Mouse (Mus musculus) layer of hippocampus, adult 9-11 months (tissue): ENCODE data around the gene Zbtb20.

ENCODE experiments used
- DNase-seq: peaks from one replicate; pipeline ENCODE4 v3.0.0; 2022

Zbtb20 gene

GRCm38 (mm10) chr16:43531328-43531727 lies 655.6 kb downstream of the Zbtb20 start:
- DNase-seq = no peak

GRCm38 (mm10) chr16:43534103-43534502 lies 658.4 kb downstream of the Zbtb20 start:
- peak; percentile 38 for DNase-seq

- no peak for DNase-seq
Observed at GRCm38 (mm10) chr16:43535912-43536311, 660.2 kb downstream of the Zbtb20 start.

GRCm38 (mm10) chr16:43537163-43537562 lies 661.5 kb downstream of the Zbtb20 start:
- DNase-seq = no peak

GRCm38 (mm10) chr16:43539659-43540096 lies 664.0 kb downstream of the Zbtb20 start:
- no peak for DNase-seq

- no peak for DNase-seq
Observed at GRCm38 (mm10) chr16:43540108-43540507, 664.4 kb downstream of the Zbtb20 start.

- no peak for DNase-seq
Observed at GRCm38 (mm10) chr16:43540546-43541167, 665.0 kb downstream of the Zbtb20 start.

- DNase-seq = no peak
Observed at GRCm38 (mm10) chr16:43545261-43545660, 669.6 kb downstream of the Zbtb20 start.

GRCm38 (mm10) chr16:43547323-43548180 lies 671.9 kb downstream of the Zbtb20 start:
- no peak for DNase-seq

- no peak for DNase-seq
Observed at GRCm38 (mm10) chr16:43548774-43549173, 673.1 kb downstream of the Zbtb20 start.

- DNase-seq = no peak
Observed at GRCm38 (mm10) chr16:43549425-43550089, 673.9 kb downstream of the Zbtb20 start.

- DNase-seq = no peak
Observed at GRCm38 (mm10) chr16:43552443-43552842, 676.8 kb downstream of the Zbtb20 start.

- DNase-seq = no peak
Observed at GRCm38 (mm10) chr16:43557385-43557784, 681.7 kb downstream of the Zbtb20 start.

- DNase-seq = no peak
Observed at GRCm38 (mm10) chr16:43561330-43561729, 685.6 kb downstream of the Zbtb20 start.

- no peak for DNase-seq
Observed at GRCm38 (mm10) chr16:43561956-43562355, 686.3 kb downstream of the Zbtb20 start.

GRCm38 (mm10) chr16:43565872-43566271 lies 690.2 kb downstream of the Zbtb20 start:
- no peak for DNase-seq

GRCm38 (mm10) chr16:43566511-43566910 lies 690.8 kb downstream of the Zbtb20 start:
- DNase-seq = no peak

GRCm38 (mm10) chr16:43571376-43572081 lies 695.8 kb downstream of the Zbtb20 start:
- no peak for DNase-seq

- no peak for DNase-seq
Observed at GRCm38 (mm10) chr16:43572171-43572570, 696.5 kb downstream of the Zbtb20 start.

GRCm38 (mm10) chr16:43572766-43573165 lies 697.1 kb downstream of the Zbtb20 start:
- no peak for DNase-seq

GRCm38 (mm10) chr16:43573181-43573833 lies 697.6 kb downstream of the Zbtb20 start:
- no peak for DNase-seq

- DNase-seq = peak; percentile 91
Observed at GRCm38 (mm10) chr16:43574006-43574764, 698.5 kb downstream of the Zbtb20 start.
